Mouse (Mus musculus) intestine, embryonic 14.5 days (tissue): ENCODE data around the gene Syt1. TPM values are rescaled to one million over a fixed set of nuclear protein-coding genes. Genes with fewer than 3 reads are reported as not detected.

Experiments used
- ATAC-seq: fragments of 200-750 bp; cut with Nextera tagmentation; replicated peaks from 2 replicates; pipeline ENCODE4 v1.8.0; 2017; ENCODE audit warnings: low read depth, moderate number of reproducible peaks, moderate TSS enrichment, moderate library complexity; ENCODE audit not compliant: low FRiP score, low TSS enrichment
- DNase-seq: peaks from one replicate; pipeline ENCODE4 v3.0.0-alpha.2; 2018; ENCODE audit warnings: low spot score
- H3K27ac ChIP-seq: fragments of 300-500 bp; sonication (generic); 2 replicates; pipeline ENCODE4 v1.5.1; 2014; ENCODE audit warnings: low read depth, mild to moderate bottlenecking, control low read depth
- H3K27me3 ChIP-seq: fragments of 300-500 bp; sonication (generic); replicated peaks from 2 replicates; pipeline ENCODE4 v1.6.1; 2014; ENCODE audit warnings: low read length, control low read depth; ENCODE audit not compliant: control insufficient read depth, insufficient read depth
- H3K36me3 ChIP-seq: fragments of 300-500 bp; sonication (generic); 2 replicates; pipeline ENCODE4 v1.6.1; 2014; ENCODE audit warnings: low read length, control low read depth; ENCODE audit not compliant: control insufficient read depth, insufficient read depth
- H3K4me1 ChIP-seq: fragments of 300-500 bp; sonication (generic); replicated peaks from 2 replicates; pipeline ENCODE4 v1.6.1; 2014; ENCODE audit warnings: low read length, control low read depth, mixed read lengths; ENCODE audit not compliant: control insufficient read depth, insufficient read depth
- H3K4me2 ChIP-seq: fragments of 300-500 bp; sonication (generic); 2 replicates; pipeline ENCODE4 v1.6.1; 2014; ENCODE audit warnings: low read length
- H3K4me3 ChIP-seq: fragments of 300-500 bp; sonication (generic); 2 replicates; pipeline ENCODE4 v1.5.1; 2014; ENCODE audit warnings: low read depth, low read length, control low read depth, mixed read lengths
- H3K9ac ChIP-seq: fragments of 300-500 bp; sonication (generic); 2 replicates; pipeline ENCODE4 v1.6.1; 2014; ENCODE audit warnings: mild to moderate bottlenecking, low read length
- H3K9me3 ChIP-seq: fragments of 300-500 bp; sonication (generic); 2 replicates; pipeline ENCODE4 v1.6.1; 2016; ENCODE audit warnings: low read length, control low read depth; ENCODE audit not compliant: control insufficient read depth
- WGBS: fragments of 180-500 bp; shearing (Covaris S2); extraction: QIAGEN DNeasy Blood & Tissue Kit; methylation state at CpG from one replicate; pipeline ENCODE4 v1.1.7; 2014; 5-methylcytosine and 5-hydroxymethylcytosine counted together
- polyA plus RNA-seq: library from polyadenylated mRNA; unstranded; fragments of >200 nt; fragmentation: Nextera tagmentation; extraction: Ambion mirVana; gene quantifications from 2 replicates; pipeline ENCODE4 v1.2.1, GENCODE M21; 2014

Syt1 gene
- polyA plus RNA-seq, 1 experiment from 2014 or later, result 17.1 TPM

- Histone ChIP-seq H3K4me3 (no peak overlapping the region), H3K4me1 (no peaks in the 10 kb centered on the region), H3K27ac (no peak overlapping the region), H3K9ac (no peak overlapping the region), H3K36me3 (no peaks in the 10 kb centered on the region), H3K4me2 (no peak overlapping the region), H3K9me3 (no peaks in the 10 kb centered on the region), H3K27me3 (no peaks in the 10 kb centered on the region)
- ATAC-seq, result no peak
- WGBS, result 85% methylated on average over 5 of the region's 5 CpGs
- DNase-seq, result no peak
Observed at GRCm38 (mm10) chr10:108896529-108896928, 114.3 kb downstream of the Syt1 start.

- Histone ChIP-seq H3K4me1 (no peaks in the 10 kb centered on the region), H3K27ac (no peak overlapping the region), H3K4me3 (no peak overlapping the region), H3K4me2 (no peak overlapping the region), H3K9me3 (no peaks in the 10 kb centered on the region), H3K36me3 (no peaks in the 10 kb centered on the region), H3K9ac (no peak overlapping the region), H3K27me3 (no peaks in the 10 kb centered on the region)
- ATAC-seq (no peak), DNase-seq (no peak)
- 96% methylated on average over 6 of the region's 6 CpGs for WGBS
Observed at GRCm38 (mm10) chr10:108893288-108893687, 117.5 kb downstream of the Syt1 start.

GRCm38 (mm10) chr10:108892441-108892840 is 118.3 kb downstream of the Syt1 start:
- Histone ChIP-seq H3K4me2 (no peak overlapping the region), H3K27ac (no peak overlapping the region), H3K9ac (no peak overlapping the region), H3K36me3 (no peaks in the 10 kb centered on the region), H3K9me3 (no peaks in the 10 kb centered on the region), H3K4me3 (no peak overlapping the region), H3K4me1 (no peaks in the 10 kb centered on the region), H3K27me3 (no peaks in the 10 kb centered on the region)
- no peak for ATAC-seq
- no peak for DNase-seq
- 96% methylated on average over 1 of the region's 1 CpGs for WGBS

GRCm38 (mm10) chr10:108889084-108889483 is 121.7 kb downstream of the Syt1 start:
- no peaks in the 10 kb centered on the region for H3K4me1 ChIP-seq
- no peak overlapping the region for H3K4me3 ChIP-seq
- ATAC-seq, result no peak
- no peaks in the 10 kb centered on the region for H3K9me3 ChIP-seq
- H3K4me2 ChIP-seq, result no peak overlapping the region
- no peak for DNase-seq
- H3K36me3 ChIP-seq, result no peaks in the 10 kb centered on the region
- H3K27ac ChIP-seq, result no peak overlapping the region
- H3K27me3 ChIP-seq, result no peaks in the 10 kb centered on the region
- WGBS, result 69% methylated on average over 4 of the region's 4 CpGs
- H3K9ac ChIP-seq, result no peak overlapping the region

- Histone ChIP-seq H3K9me3 (no peaks in the 10 kb centered on the region), H3K9ac (no peak overlapping the region), H3K36me3 (no peaks in the 10 kb centered on the region), H3K4me3 (no peak overlapping the region), H3K4me1 (no peaks in the 10 kb centered on the region), H3K27me3 (no peaks in the 10 kb centered on the region), H3K4me2 (no peak overlapping the region), H3K27ac (no peak overlapping the region)
- ATAC-seq, result no peak
- DNase-seq, result no peak
Observed at GRCm38 (mm10) chr10:108886781-108887180, 124.0 kb downstream of the Syt1 start.

- H3K4me1 ChIP-seq, result no peaks in the 10 kb centered on the region
- DNase-seq (no peak), ATAC-seq (no peak)
- H3K9me3 ChIP-seq, result no peaks in the 10 kb centered on the region
- H3K36me3 ChIP-seq, result no peaks in the 10 kb centered on the region
- no peak overlapping the region for H3K4me3 ChIP-seq
- H3K4me2 ChIP-seq, result no peak overlapping the region
- H3K27me3 ChIP-seq, result no peaks in the 10 kb centered on the region
- H3K9ac ChIP-seq, result no peak overlapping the region
- H3K27ac ChIP-seq, result no peak overlapping the region
- 84% methylated on average over 1 of the region's 1 CpGs for WGBS
Observed at GRCm38 (mm10) chr10:108885769-108886168, 125.0 kb downstream of the Syt1 start.

- Histone ChIP-seq H3K4me2 (no peak overlapping the region), H3K27ac (no peak overlapping the region), H3K4me1 (no peaks in the 10 kb centered on the region), H3K4me3 (no peak overlapping the region), H3K9me3 (no peaks in the 10 kb centered on the region), H3K27me3 (no peaks in the 10 kb centered on the region), H3K36me3 (no peaks in the 10 kb centered on the region), H3K9ac (no peak overlapping the region)
- 68% methylated on average over 1 of the region's 1 CpGs for WGBS
- no peak for ATAC-seq
- DNase-seq, result no peak
Observed at GRCm38 (mm10) chr10:108884520-108884919, 126.3 kb downstream of the Syt1 start.

GRCm38 (mm10) chr10:108880372-108880771 is 130.4 kb downstream of the Syt1 start:
- H3K27me3 ChIP-seq, result no peaks in the 10 kb centered on the region
- WGBS, result 93% methylated on average over 2 of the region's 2 CpGs
- ATAC-seq (no peak), DNase-seq (no peak)
- no peak overlapping the region for H3K27ac ChIP-seq
- no peak overlapping the region for H3K9ac ChIP-seq
- H3K4me1 ChIP-seq, result no peaks in the 10 kb centered on the region
- no peaks in the 10 kb centered on the region for H3K9me3 ChIP-seq
- no peak overlapping the region for H3K4me3 ChIP-seq
- H3K4me2 ChIP-seq, result no peak overlapping the region
- no peaks in the 10 kb centered on the region for H3K36me3 ChIP-seq

- DNase-seq (no peak), ATAC-seq (no peak)
- Histone ChIP-seq H3K4me3 (no peak overlapping the region), H3K27ac (no peak overlapping the region), H3K4me2 (no peak overlapping the region), H3K27me3 (no peaks in the 10 kb centered on the region), H3K4me1 (no peaks in the 10 kb centered on the region), H3K36me3 (no peaks in the 10 kb centered on the region), H3K9me3 (no peaks in the 10 kb centered on the region), H3K9ac (no peak overlapping the region)
- 79% methylated on average over 5 of the region's 5 CpGs for WGBS
Observed at GRCm38 (mm10) chr10:108875730-108876129, 135.1 kb downstream of the Syt1 start.
